Mouse (Mus musculus): ENCODE data around the gene Grhl1. TPM values are rescaled to one million over a fixed set of nuclear protein-coding genes. Genes with fewer than 3 reads are reported as not detected.

Grhl1 gene
- polyA plus RNA-seq, 1 experiment, result 0.43 TPM

DNA sequence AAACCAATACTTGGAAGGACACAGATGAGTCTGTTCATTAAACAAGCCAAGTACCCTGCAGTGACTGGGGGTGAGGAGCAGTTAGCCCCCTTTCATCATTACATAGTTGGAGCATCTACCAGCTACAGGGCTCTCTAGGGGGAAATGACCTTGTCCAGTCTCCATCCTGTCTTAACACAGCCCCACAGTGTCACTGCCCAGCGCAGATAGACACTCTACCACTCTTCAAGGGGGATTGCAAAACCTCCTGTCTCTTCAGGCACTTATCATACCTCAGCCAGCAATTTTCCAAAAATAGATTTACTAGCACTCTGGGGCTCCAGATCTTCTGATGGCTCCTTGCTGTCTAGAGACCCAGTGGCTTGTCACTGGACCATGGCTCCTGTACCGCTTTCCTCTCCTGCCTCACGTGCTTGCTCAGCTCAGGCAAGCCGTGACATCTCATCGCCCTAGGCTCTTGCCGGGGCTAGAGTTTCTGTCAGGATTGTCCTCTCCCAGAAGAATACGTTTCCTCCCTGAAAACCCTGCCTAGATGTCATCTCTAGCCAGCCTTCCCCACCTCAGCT is 8.6 kb upstream of the Grhl1 start:
- H3K9me3 ChIP-seq, result no peaks in the 10 kb centered on the region
- TF ChIP-seq FLI1 (IDR thresholded peaks at IDR 0.05; ENCODE audit: low read length), result no peak
- peaks cover 27% of the 10 kb centered on the region for H3K4me1 ChIP-seq
- H3K36me3 ChIP-seq (replicated peaks; ENCODE audit: low read length), result peaks cover 15% of the 10 kb centered on the region
- H3K4me3 ChIP-seq (replicated peaks), result no peak overlapping the region
- peaks cover 12% of the 10 kb centered on the region for H3K27me3 ChIP-seq (replicated peaks)

DNA sequence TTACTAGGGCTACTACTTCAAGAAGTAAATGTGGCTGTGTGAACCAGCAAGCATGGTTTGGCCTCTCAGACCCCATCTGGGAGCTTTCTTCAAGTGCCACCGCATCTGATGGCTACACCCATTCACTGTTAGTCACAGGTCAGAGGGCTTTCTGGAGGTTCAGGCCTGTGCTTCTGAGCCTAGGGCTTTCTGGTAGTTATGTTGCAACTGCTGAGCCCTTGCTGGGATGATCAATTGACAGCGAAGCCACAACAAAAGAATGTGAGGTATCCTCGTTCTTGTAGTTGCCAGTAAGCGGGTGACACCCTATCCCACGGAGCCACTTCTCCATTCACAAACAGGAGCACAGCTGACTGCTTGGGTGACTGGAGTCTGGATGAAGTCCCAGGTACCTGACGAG is 6.8 kb upstream of the Grhl1 start:
- Histone ChIP-seq H3K4me3 (replicated peaks) (no peak overlapping the region), H3K27me3 (replicated peaks) (peaks cover 16% of the 10 kb centered on the region), H3K4me1 (peaks cover 33% of the 10 kb centered on the region), H3K9me3 (no peaks in the 10 kb centered on the region), H3K36me3 (replicated peaks; ENCODE audit: low read length) (peaks cover 3% of the 10 kb centered on the region)
- TF ChIP-seq FLI1 (IDR thresholded peaks at IDR 0.05; ENCODE audit: low read length) (no peak), GATA1 (IDR thresholded peaks at IDR 0.05; ENCODE audit: borderline replicate concordance, low read length) (no peak)

DNA sequence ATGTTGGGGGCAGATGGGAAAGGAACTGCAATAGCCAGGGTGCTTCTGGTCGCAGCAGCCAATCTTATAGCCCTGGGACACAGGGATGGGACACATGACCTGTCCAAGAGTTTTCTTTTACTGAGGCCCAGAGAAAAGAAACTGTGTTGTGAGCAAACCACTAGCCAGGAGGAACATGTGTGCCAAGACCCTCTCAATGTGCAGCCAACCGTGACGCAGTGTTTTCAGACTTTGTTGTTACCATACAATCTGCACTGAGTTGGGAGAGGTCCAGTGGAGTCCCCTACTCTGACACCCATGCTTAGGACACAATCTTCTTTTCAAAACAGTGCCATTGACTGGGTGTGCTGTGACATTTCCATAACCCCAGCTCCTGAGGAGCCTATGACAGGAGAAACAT is 4.5 kb upstream of the Grhl1 start:
- Histone ChIP-seq H3K36me3 (replicated peaks; ENCODE audit: low read length) (no peaks in the 10 kb centered on the region), H3K4me1 (peaks cover 39% of the 10 kb centered on the region), H3K27me3 (replicated peaks) (peaks cover 29% of the 10 kb centered on the region), H3K9me3 (no peaks in the 10 kb centered on the region), H3K4me3 (replicated peaks) (no peak overlapping the region)
- TF ChIP-seq GATA1 (IDR thresholded peaks at IDR 0.05; ENCODE audit: borderline replicate concordance, low read length) (no peak), FLI1 (IDR thresholded peaks at IDR 0.05; ENCODE audit: low read length) (no peak)

DNA sequence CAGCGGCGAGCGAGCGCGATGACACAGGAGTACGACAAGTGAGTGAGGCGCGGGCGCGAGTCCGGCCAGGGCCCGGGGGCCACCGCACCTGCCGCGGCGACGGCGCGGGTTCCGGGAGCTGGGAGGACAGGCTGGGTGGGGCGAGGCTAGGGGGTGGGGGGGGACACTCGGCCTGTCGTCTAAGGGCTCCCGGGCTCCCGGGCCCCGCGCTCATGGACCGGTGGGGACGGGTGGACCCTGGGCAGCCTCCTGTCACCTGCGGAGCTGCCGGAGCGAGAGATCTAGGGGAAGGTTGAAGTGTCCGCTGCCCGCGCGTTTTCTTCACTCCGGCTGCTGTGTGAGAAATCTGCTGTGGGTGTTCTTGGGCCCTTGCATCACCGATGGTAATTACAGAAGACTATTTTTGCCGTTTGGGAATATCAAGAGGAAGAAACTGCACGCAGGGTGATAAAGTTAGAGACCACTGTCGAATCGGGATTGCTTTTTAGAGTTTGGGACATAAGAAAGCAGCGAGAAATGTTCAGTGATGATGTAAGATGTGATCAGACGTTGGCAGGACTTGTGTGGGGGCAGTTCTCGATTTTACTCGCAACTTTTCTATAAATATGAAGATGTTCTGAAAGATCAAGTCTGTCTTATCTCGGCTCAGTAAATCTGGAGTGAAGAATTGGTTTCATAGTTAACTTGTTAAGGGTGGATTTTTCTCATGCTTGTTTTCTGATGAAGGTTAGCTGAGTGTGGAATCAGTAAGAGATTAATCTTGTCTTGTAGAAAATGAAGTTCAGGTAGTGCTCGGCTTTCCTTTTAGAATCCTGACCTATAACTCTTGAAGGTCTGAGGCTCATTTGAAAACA is 565 bp downstream of the Grhl1 start:
- peaks cover 25% of the 10 kb centered on the region for H3K27me3 ChIP-seq (replicated peaks)
- no peaks in the 10 kb centered on the region for H3K9me3 ChIP-seq
- peaks cover 16% of the 10 kb centered on the region for H3K36me3 ChIP-seq (replicated peaks; ENCODE audit: low read length)
- no peak for TF ChIP-seq GATA1 (IDR thresholded peaks at IDR 0.05; ENCODE audit: borderline replicate concordance, low read length)
- TF ChIP-seq FLI1 (IDR thresholded peaks at IDR 0.05; ENCODE audit: low read length), result no peak
- H3K4me1 ChIP-seq, result peaks cover 20% of the 10 kb centered on the region
- H3K4me3 ChIP-seq (replicated peaks), result peak overlapping the region; percentile 92

DNA sequence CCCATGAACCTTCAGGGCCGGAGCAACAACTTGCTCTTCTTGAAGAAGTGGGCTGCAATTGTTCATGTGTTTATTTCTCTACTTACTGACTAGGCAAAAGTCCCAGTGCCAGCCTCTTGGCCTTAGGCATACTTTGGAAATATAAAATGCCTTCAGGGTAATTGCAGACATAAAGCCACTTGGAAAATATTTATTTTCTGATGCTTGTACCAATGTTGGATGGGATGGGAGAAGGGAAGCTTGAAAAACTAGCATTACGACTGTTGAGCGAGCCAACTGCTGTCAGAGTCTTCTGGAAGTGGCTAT is 1.1 kb downstream of the Grhl1 start:
- peak overlapping the region; percentile 92 for H3K4me3 ChIP-seq (replicated peaks)
- peaks cover 25% of the 10 kb centered on the region for H3K27me3 ChIP-seq (replicated peaks)
- no peak for TF ChIP-seq GATA1 (IDR thresholded peaks at IDR 0.05; ENCODE audit: borderline replicate concordance, low read length)
- TF ChIP-seq FLI1 (IDR thresholded peaks at IDR 0.05; ENCODE audit: low read length), result no peak
- H3K4me1 ChIP-seq, result peaks cover 20% of the 10 kb centered on the region
- H3K36me3 ChIP-seq (replicated peaks; ENCODE audit: low read length), result peaks cover 21% of the 10 kb centered on the region
- no peaks in the 10 kb centered on the region for H3K9me3 ChIP-seq

DNA sequence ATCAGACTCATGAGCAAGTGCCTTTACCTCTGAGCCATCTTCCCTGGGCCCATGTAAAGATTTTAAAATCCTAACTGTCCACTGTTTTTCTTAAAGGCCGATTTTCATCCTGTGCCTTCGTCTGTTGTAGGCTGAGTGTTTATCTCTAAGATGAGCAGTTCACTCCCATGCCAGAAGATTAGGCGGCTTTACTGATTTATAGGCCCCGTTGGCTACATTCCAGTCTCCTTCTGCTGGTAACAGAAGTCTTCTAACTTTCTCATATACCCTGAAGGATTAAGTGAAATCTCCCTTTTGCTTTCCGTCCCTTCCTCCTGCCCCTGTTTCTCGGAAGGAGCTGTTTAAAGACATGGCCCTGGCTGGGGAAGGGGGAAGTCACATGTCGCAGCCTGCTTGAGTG is 2.8 kb downstream of the Grhl1 start:
- Histone ChIP-seq H3K36me3 (replicated peaks; ENCODE audit: low read length) (peaks cover 29% of the 10 kb centered on the region), H3K27me3 (replicated peaks) (peaks cover 23% of the 10 kb centered on the region), H3K4me3 (replicated peaks) (no peak overlapping the region), H3K9me3 (no peaks in the 10 kb centered on the region), H3K4me1 (peaks cover 18% of the 10 kb centered on the region)
- TF ChIP-seq FLI1 (IDR thresholded peaks at IDR 0.05; ENCODE audit: low read length) (no peak), GATA1 (IDR thresholded peaks at IDR 0.05; ENCODE audit: borderline replicate concordance, low read length) (no peak)

DNA sequence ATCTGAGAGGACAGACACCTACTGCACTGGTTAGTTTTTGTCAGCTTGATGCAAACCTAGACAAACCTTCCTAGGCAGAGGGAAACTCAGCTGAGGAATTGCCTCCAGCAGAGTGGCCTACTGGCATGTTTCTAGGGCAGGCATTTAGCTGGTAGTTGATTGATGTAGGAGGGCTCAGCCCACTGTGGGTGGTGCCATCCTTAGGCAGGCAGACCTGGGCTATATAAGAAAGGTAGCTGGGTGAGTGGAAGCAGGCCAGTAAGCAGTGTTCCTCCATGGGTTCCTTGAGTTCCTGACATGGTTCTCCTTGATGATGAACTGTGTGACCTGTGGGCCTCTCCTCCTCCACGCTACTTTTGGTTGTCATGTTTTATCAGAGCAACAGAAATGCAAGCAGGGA is 8.4 kb downstream of the Grhl1 start:
- no peaks in the 10 kb centered on the region for H3K27me3 ChIP-seq (replicated peaks)
- H3K4me1 ChIP-seq, result no peaks in the 10 kb centered on the region
- no peak overlapping the region for H3K4me3 ChIP-seq (replicated peaks)
- no peaks in the 10 kb centered on the region for H3K9me3 ChIP-seq
- TF ChIP-seq FLI1 (IDR thresholded peaks at IDR 0.05; ENCODE audit: low read length), result no peak
- no peak for TF ChIP-seq GATA1 (IDR thresholded peaks at IDR 0.05; ENCODE audit: borderline replicate concordance, low read length)
- peaks cover 63% of the 10 kb centered on the region for H3K36me3 ChIP-seq (replicated peaks; ENCODE audit: low read length)

DNA sequence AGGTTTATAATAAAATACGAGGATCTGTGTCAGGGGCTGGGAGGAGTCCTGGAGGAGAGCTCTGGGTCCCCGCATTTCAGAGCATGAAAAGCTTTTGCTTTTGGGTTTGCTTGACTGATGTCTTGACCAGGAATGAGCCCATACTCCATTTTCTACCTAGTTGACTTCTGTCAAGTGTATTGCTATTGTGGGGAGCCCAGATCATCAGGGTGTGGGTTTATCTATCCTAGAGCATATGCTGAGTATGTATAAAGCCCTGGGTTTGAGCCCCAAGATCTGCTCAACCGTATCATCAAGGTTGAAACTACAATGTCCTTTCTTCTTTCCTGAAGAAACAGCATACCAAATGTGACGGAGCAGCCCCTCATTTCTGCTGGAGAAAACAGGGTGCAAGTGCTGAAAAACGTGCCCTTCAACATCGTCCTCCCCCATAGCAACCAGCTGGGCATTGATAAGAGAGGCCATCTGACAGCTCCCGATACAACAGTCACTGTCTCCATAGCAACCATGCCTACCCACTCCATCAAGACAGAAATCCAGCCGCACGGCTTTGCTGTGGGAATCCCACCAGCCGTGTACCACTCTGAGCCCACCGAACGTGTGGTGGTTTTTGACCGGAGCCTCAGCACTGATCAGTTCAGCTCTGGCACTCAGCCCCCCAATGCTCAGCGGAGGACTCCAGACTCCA is 9.1 kb downstream of the Grhl1 start:
- Histone ChIP-seq H3K9me3 (no peaks in the 10 kb centered on the region), H3K36me3 (replicated peaks; ENCODE audit: low read length) (peaks cover 64% of the 10 kb centered on the region), H3K4me3 (replicated peaks) (no peak overlapping the region), H3K4me1 (peaks cover under 1% of the 10 kb centered on the region; the same call in 1 of the 2 replicates), H3K27me3 (replicated peaks) (no peaks in the 10 kb centered on the region)
- TF ChIP-seq GATA1 (IDR thresholded peaks at IDR 0.05; ENCODE audit: borderline replicate concordance, low read length) (no peak), FLI1 (IDR thresholded peaks at IDR 0.05; ENCODE audit: low read length) (no peak)

DNA sequence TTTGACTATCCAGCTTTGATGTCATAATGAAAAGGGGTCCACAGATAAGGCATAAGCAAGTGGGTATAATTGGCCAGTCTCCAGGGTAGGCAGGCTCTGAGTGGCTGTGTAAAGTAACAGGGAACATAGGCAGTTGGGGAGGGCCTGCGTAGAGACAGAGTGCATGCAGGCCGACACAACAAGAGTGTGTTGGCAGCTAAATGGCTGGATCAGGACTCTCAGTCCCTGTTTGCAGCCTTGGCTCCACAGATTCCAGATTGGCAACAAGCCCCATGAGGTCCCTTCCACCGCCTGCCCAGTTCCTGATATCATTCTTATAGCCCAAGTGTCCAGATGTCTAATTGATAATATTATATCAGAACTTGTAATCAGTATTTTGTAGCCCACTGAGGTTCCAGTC is 11.6 kb downstream of the Grhl1 start:
- peaks cover 55% of the 10 kb centered on the region for H3K36me3 ChIP-seq (replicated peaks; ENCODE audit: low read length)
- no peak for TF ChIP-seq GATA1 (IDR thresholded peaks at IDR 0.05; ENCODE audit: borderline replicate concordance, low read length)
- no peak for TF ChIP-seq FLI1 (IDR thresholded peaks at IDR 0.05; ENCODE audit: low read length)
- no peaks in the 10 kb centered on the region for H3K9me3 ChIP-seq
- no peak overlapping the region for H3K4me3 ChIP-seq (replicated peaks)
- H3K4me1 ChIP-seq, result peaks cover 21% of the 10 kb centered on the region
- no peaks in the 10 kb centered on the region for H3K27me3 ChIP-seq (replicated peaks)

DNA sequence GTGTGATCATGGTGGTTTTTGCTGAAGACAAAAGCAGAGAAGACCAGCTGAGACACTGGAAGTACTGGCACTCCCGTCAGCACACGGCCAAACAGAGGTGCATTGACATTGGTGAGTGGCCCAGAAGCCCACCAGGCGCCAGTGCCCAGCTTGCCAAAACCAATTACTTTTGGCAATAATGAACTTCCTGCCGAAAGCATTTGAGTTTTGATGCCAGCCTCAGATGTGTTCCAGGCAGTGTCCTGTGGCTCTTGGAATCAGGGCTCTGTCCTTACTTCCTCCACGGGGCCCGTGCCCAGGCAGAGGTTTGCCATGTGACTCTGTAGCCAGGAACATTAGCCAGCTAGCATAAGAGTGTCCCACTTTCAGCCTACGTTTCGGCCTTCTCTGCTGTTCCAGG is 12.8 kb downstream of the Grhl1 start:
- Histone ChIP-seq H3K9me3 (no peaks in the 10 kb centered on the region), H3K36me3 (replicated peaks; ENCODE audit: low read length) (peaks cover 59% of the 10 kb centered on the region), H3K27me3 (replicated peaks) (no peaks in the 10 kb centered on the region), H3K4me3 (replicated peaks) (no peak overlapping the region), H3K4me1 (peaks cover 27% of the 10 kb centered on the region)
- TF ChIP-seq FLI1 (IDR thresholded peaks at IDR 0.05; ENCODE audit: low read length) (no peak), GATA1 (IDR thresholded peaks at IDR 0.05; ENCODE audit: borderline replicate concordance, low read length) (no peak)
